Mouse (Mus musculus) bone marrow, adult 2 months (tissue): ENCODE data around the gene Rnft1. TPM values are rescaled to one million over a fixed set of nuclear protein-coding genes. Genes with fewer than 3 reads are reported as not detected.

Source experiments
- H3K27ac ChIP-seq: fragments of 200-500 bp; 2 replicates; pipeline ENCODE4 v1.5.1; 2012; ENCODE audit warnings: low read depth, mild to moderate bottlenecking, control low read depth, inconsistent platforms, low read length; ENCODE audit not compliant: control insufficient read depth, poor library complexity, insufficient read depth
- H3K4me1 ChIP-seq: fragments of 200-500 bp; 2 replicates; pipeline ENCODE4 v1.6.1; 2011; ENCODE audit warnings: low read length; ENCODE audit not compliant: control insufficient read depth, insufficient read depth
- H3K4me3 ChIP-seq: fragments of 200-500 bp; replicated peaks from 2 replicates; pipeline ENCODE3; 2011; ENCODE audit warnings: mild to moderate bottlenecking, low read depth, low read length, control low read depth; ENCODE audit not compliant: control insufficient read depth
- CTCF ChIP-seq: fragments of 200-500 bp; IDR thresholded peaks from 2 replicates; pipeline ENCODE4 v1.5.1; 2011; ENCODE audit warnings: low read length, control low read depth; ENCODE audit not compliant: control insufficient read depth, insufficient read depth
- POLR2A ChIP-seq: fragments of 200-500 bp; IDR thresholded peaks from 2 replicates; pipeline ENCODE4 v1.6.1; 2011; ENCODE audit warnings: low read depth, mild to moderate bottlenecking, control low read depth, low read length, borderline replicate concordance; ENCODE audit not compliant: control insufficient read depth
- WGBS: fragments of 180-500 bp; shearing (Covaris S2); methylation state at CpG from one replicate; pipeline ENCODE4 v1.1.7; 2018; 5-methylcytosine and 5-hydroxymethylcytosine counted together
- polyA plus RNA-seq: library from polyadenylated mRNA; stranded (reverse); fragments of >200 nt; gene quantifications from 2 replicates; pipeline ENCODE4 v1.2.4, GENCODE M21; 2011; ENCODE audit warnings: low replicate concordance; ENCODE audit not compliant: missing spikeins, insufficient read depth, insufficient read length

Rnft1 gene
- polyA plus RNA-seq, 1 experiment: 8.7 TPM

DNA sequence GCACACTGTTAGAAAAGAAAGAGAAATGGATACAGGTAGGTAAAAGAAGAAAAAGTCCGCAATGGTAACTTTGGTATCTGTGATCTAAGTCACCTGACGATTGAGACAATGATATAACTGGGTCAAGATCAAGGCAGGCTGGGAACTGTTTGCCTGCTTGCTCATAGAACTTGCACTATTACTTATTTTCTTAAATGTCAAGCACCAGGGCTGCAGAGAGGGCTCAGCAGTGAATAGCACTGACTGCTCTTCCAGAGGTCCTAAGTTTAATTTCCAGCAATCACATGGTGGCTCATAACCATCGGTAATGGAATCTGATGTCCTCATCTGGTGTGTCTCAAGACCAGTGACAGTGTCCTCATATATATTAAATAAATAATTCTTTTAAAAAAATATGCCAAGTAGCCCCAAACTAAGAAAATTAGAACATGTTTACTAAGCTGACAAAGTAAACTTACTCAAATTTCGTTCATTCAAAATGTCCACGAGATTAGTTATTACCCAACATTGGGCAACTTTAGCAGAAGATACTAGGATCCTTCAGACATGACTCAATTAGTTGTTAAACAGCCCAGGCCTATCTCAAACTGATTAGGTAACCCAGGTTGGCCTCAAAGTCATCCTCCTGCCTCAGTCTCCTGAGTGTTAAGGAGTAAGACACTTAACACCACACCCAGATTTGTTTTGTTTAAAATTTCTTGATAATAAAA lies 49.9 kb downstream of the Rnft1 start:
- Histone ChIP-seq H3K4me3 (no peak overlapping the region), H3K4me1 (no peaks in the 10 kb centered on the region; the same call in 1 of the 2 replicates), H3K27ac (no peak overlapping the region)
- 69% methylated on average over 5 of the region's 5 CpGs for WGBS
- TF ChIP-seq POLR2A (no peak), CTCF (no peak)

DNA sequence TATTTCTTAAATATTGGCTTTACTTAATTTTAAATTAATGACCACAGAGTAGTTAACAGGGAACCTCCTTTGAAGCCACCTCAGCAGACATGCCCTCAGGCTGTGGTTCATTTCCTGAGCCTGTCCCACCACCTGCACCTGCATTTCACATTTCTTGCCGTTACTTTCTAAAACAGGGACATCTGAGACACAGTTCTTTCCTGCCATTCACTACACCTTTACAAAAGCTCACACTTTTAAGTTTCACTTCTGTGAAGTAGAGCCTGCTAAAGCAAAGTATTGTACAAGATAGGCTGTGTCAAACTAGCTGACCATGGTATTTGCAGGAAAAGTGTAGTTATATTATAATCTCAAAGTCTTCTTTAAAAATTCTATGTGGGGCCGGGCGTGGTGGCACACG lies 54.3 kb downstream of the Rnft1 start:
- 72% methylated on average over 4 of the region's 4 CpGs for WGBS

GRCm38 (mm10) chr11:86539716-86540475 lies 55.4 kb downstream of the Rnft1 start:
- Histone ChIP-seq H3K4me3 (no peak overlapping the region), H3K27ac (no peak overlapping the region), H3K4me1 (no peaks in the 10 kb centered on the region; the same call in 1 of the 2 replicates)
- TF ChIP-seq CTCF (no peak), POLR2A (no peak)
- WGBS: 65% methylated on average over 6 of the region's 6 CpGs

More for the DNA sequence above, 54.3 kb downstream of the Rnft1 start:
- no peak overlapping the region for H3K4me3 ChIP-seq
- no peak for TF ChIP-seq POLR2A
- no peak for TF ChIP-seq CTCF
- no peaks in the 10 kb centered on the region; the same call in 1 of the 2 replicates for H3K4me1 ChIP-seq
- no peak overlapping the region for H3K27ac ChIP-seq

DNA sequence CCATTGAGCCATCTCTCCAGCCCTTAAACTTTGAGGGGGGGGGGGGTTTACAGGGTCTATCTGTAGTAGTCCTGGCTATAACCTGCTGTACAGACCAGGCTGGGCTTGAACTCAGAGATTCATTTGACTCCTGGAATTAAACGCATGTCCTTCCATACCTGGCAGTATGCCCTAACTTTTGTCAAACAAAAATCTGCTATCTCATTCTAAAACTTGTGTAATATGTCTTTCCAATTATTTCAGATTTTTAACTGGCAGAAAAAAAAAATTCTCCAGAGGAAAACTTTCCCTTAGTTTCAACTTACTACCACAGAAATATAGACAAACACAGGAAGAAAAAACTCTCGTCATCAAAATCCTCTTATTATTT lies 56.0 kb downstream of the Rnft1 start:
- no peak for TF ChIP-seq CTCF
- no peak for TF ChIP-seq POLR2A
- H3K27ac ChIP-seq: no peak overlapping the region
- H3K4me1 ChIP-seq: no peaks in the 10 kb centered on the region; the same call in 1 of the 2 replicates
- 54% methylated on average over 2 of the region's 2 CpGs for WGBS
- H3K4me3 ChIP-seq: no peak overlapping the region

DNA sequence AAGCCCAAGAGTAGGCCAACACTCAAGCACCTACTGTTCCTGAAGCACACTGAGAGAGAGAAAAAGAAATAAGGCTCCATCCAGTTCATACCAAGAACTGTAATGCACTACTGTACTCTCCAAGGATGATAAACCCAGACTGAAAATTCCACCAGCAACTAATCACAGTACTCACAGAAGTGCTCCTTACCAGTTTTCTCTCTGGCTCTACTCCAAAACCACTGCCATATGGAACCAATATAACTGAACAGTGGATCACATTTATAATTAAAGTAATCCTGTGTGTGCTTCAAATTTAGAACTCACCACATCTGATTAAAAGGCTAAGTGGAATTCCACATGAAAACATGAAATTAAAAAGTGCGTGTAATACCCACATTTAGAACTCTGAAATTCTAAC lies 58.4 kb downstream of the Rnft1 start:
- TF ChIP-seq POLR2A (no peak), CTCF (no peak)
- no peak overlapping the region for H3K27ac ChIP-seq
- 83% methylated on average over 1 of the region's 1 CpGs for WGBS
- peaks cover 2% of the 10 kb centered on the region for H3K4me1 ChIP-seq
- no peak overlapping the region for H3K4me3 ChIP-seq

DNA sequence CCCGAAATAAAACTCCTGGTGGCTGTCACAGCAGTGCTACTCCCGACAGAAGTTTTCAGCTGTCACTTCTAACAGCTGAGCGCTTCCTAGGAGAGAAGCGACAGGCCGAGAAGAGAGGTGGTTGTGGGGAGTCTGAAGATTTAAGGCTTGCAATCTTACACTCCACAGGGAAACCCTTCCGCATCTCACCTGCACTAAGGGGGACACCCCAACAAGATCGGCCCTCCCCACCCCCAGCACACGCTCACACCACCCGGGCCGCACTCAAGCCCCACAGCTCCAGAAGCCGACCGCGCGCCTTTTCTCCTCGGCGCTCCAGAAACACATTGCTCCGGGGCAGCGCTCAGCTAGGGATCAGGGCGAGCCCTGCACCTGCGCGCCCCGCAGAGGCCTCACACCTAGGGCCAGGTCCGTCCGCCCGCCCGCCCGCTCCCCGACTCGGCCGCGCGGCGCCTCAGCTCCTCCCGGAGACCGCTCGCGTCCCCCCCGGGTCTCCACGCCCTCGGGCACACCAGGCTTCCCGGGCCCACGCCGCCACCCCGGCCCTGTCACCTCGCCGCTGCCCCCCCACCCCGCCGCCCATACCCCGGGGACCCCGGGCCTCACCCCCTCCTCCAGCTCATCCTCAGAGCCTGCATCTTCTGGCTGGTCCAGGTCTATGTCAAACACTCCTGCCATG lies 59.6 kb downstream of the Rnft1 start:
- TF ChIP-seq POLR2A (no peak), CTCF (no peak)
- under 1% methylated on average over 48 of the region's 50 CpGs for WGBS
- H3K4me3 ChIP-seq: peak overlapping the region; percentile 92
- H3K4me1 ChIP-seq: peaks cover 2% of the 10 kb centered on the region
- H3K27ac ChIP-seq: peak overlapping the region; percentile 68

DNA sequence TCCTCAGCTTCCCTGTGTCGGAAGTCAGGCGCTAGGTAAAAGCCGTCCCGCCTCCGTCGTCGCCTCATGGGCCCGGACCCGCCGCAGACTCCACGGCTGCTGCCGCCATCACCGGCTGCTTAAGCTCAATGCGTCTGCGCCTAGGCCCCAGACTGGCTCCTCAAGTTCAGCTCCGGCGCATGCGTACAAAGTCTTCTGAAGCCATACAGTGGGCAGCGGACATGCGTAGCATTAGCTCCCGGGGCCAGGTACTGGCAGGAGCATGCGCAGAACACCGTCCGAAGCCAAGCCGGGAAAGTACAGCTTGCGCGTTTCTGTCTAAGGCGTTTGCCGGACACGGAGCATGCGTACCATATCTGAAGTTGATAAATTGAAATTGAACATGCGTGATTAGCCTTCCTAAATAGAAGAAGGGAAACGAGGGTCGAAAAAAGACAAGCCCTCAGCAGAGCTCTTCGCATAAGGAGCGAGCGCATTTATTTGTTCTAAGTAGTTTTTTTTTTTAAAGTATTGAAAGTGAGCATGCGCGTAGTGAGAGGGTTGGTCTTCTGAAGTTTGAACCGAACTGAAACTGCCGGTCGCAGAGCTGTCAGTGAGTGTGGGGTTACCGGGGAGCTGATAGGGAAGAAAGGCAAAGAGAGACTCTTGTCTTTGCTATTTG lies 60.3 kb downstream of the Rnft1 start, which contains the start of the genes Rps6kb1 and Tubd1:
Gene Rps6kb1, minus strand, starts transcription at position 167 of the 661 bp plus-strand sequence.
Gene Tubd1, plus strand, starts transcription at position 353 of the 661 bp plus-strand sequence.
- Histone ChIP-seq H3K27ac (peak within 1 kb of the TSS; percentile 68), H3K4me1 (peaks cover 2% of the 10 kb centered on the region), H3K4me3 (peak within 1 kb of the TSS; percentile 92)
- WGBS: under 1% methylated on average over 43 of the region's 43 CpGs
- peak; percentile 10; the same call in 1 of the 2 replicates for TF ChIP-seq CTCF
- TF ChIP-seq POLR2A: peak; percentile 100
